Mouse (Mus musculus) MEL (cell line): ENCODE measurements at regions not wholly inside any gene's neighbourhood (a gene's known extent, or its start where the extent isn't known, plus 50 kb on each side); places are given as distances from the start of the nearest gene placed in this dataset.

Source experiments
- BHLHE40 ChIP-seq: IDR thresholded peaks from 2 replicates; pipeline ENCODE4 v1.6.1; 2012; ENCODE audit warnings: low read depth, mild to moderate bottlenecking, inconsistent platforms, low read length, improper control_type of control experiment, borderline replicate concordance
- CTCF ChIP-seq, 3 experiments: IDR thresholded peaks in 2 of 3; conservative IDR thresholded peaks in 1 of 3; 2 replicates each; pipeline ENCODE4 v1.5.1; 2011 to 2012; ENCODE audit warnings: low read length in 3 of 3, low read depth in 2 of 3, mild to moderate bottlenecking in 2 of 3, improper control_type of control experiment in 1 of 3, inconsistent platforms in 1 of 3, mixed read lengths in 1 of 3, moderate library complexity in 1 of 3; ENCODE audit not compliant: control insufficient read depth in 1 of 3, insufficient read depth in 1 of 3, poor library complexity in 1 of 3, severe bottlenecking in 1 of 3
- E2F4 ChIP-seq: IDR thresholded peaks from 2 replicates; pipeline ENCODE4 v1.6.1; 2011; ENCODE audit warnings: low read depth, low read length, improper control_type of control experiment, borderline replicate concordance
- EP300 ChIP-seq, 2 experiments: IDR thresholded peaks; 2 replicates each; pipeline ENCODE4 v1.6.1; 2011; ENCODE audit warnings: improper control_type of control experiment in 2 of 2, low read length in 2 of 2, low read depth in 1 of 2, mild to moderate bottlenecking in 1 of 2
- MAFK ChIP-seq: IDR thresholded peaks from 2 replicates; pipeline ENCODE4 v1.6.1; 2011; ENCODE audit warnings: low read depth, mild to moderate bottlenecking, low read length, improper control_type of control experiment, borderline replicate concordance
- MAX ChIP-seq: IDR thresholded peaks from 2 replicates; pipeline ENCODE4 v1.6.1; 2011; ENCODE audit warnings: low read length, improper control_type of control experiment
- POLR2A ChIP-seq, 2 experiments: IDR thresholded peaks; 2 replicates each; pipeline ENCODE4 v1.6.1; 2011 to 2012; ENCODE audit warnings: low read length in 2 of 2, mild to moderate bottlenecking in 2 of 2, control low read depth in 1 of 2, improper control_type of control experiment in 1 of 2, low read depth in 1 of 2, moderate library complexity in 1 of 2; ENCODE audit not compliant: control insufficient read depth in 1 of 2, insufficient read depth in 1 of 2, poor library complexity in 1 of 2
- POLR2AphosphoS5 ChIP-seq: IDR thresholded peaks from 2 replicates; pipeline ENCODE4 v1.6.1; 2012; ENCODE audit warnings: low read depth, borderline replicate concordance, mild to moderate bottlenecking, inconsistent platforms, low read length, moderate library complexity, mixed read lengths
- TCF12 ChIP-seq: IDR thresholded peaks from 2 replicates; pipeline ENCODE4 v1.6.1; 2014; ENCODE audit warnings: low read depth, mild to moderate bottlenecking, inconsistent platforms, low read length, improper control_type of control experiment, moderate library complexity
- USF1 ChIP-seq: IDR thresholded peaks from 2 replicates; pipeline ENCODE4 v1.6.1; 2014; ENCODE audit warnings: low read depth, mild to moderate bottlenecking, inconsistent platforms, low read length, improper control_type of control experiment, moderate library complexity
- ZC3H11A ChIP-seq: IDR thresholded peaks from 2 replicates; pipeline ENCODE4 v1.6.1; 2012; ENCODE audit warnings: low read depth, mild to moderate bottlenecking, inconsistent platforms, low read length, improper control_type of control experiment

DNA sequence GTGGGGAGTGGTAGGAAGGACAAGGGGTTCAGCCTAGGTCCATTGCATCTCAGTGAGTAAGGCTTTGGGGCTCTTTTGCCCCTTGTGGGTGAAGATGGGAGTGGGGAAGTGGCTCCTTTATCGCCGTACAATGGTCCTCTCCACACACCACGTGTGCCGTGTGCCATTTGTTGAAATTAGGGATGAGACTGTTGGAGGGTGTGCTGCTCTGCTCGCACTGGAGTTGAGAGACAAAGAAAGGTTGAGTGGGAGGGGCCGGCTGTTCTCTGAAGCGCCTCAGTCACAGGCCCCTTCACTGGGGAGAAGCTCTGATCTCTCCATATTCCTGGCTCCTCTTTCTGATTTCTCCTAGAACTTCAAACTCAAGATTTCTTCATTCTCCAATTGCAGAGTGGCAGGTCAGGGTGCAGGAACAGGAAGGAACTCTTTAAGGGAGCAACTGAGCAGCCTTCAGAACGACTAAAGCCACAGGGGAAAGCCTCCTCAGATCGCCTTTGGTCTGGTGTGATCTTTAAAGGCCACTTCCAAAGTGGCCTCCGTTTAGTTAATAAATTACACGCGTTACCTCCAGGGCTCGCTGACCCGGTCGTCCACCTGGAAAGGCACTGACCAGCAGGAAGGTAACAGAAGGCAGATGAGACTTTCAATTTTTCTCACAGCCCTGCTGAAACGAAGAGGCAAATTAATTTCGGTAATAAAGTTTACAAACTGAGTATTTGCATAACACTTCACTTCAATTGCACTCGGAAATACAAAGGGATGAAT, 180.1 kb downstream of the Cdh26 start:
- no peak for TF ChIP-seq CTCF (IDR thresholded peaks at IDR 0.05 in 2 of 3, conservative IDR thresholded peaks at IDR 0.05 in 1 of 3; ENCODE audit: control insufficient read depth in 1 of 3, insufficient read depth in 1 of 3, low read depth in 2 of 3, low read length in 3 of 3, poor library complexity in 1 of 3, severe bottlenecking in 1 of 3)
- no peak for TF ChIP-seq POLR2AphosphoS5
- no peak for TF ChIP-seq MAX
- no peak for TF ChIP-seq EP300 (IDR thresholded peaks at IDR 0.05; ENCODE audit: low read depth in 1 of 2, low read length in 2 of 2)
- no peak for TF ChIP-seq USF1
- no peak for TF ChIP-seq POLR2A (IDR thresholded peaks at IDR 0.05; ENCODE audit: control insufficient read depth in 1 of 2, insufficient read depth in 1 of 2, low read depth in 1 of 2, low read length in 2 of 2, poor library complexity in 1 of 2)
- TF ChIP-seq ZC3H11A, result no peak
- no peak for TF ChIP-seq TCF12
- TF ChIP-seq E2F4, result no peak
- TF ChIP-seq MAFK, result no peak
- no peak for TF ChIP-seq BHLHE40
